Mouse (Mus musculus) adrenal gland, postnatal 36 days (tissue): ENCODE results near the gene Zfp874a. TPM values are rescaled to one million over a fixed set of nuclear protein-coding genes. Genes with fewer than 3 reads are reported as not detected.
A peak's percentile ranks its signal among the peaks of the same experiment; 100 is the strongest.
"Not testable (repeated sequence)": the region's sequence is repeated elsewhere in the genome, so short reads cannot be mapped to it uniquely, and the experiment has no call there.

ENCODE experiments used
- DNase-seq, 2 experiments: peaks; one replicate each; pipeline ENCODE4 v3.0.0; 2021; ENCODE audit warnings: mixed read lengths in 1 of 2
- total RNA-seq, 2 experiments: library from RNA; stranded (reverse); gene quantifications; 2 replicates each; pipeline ENCODE4 v1.2.3; 2021

The Zfp874a gene
- total RNA-seq, 2 experiments from 2014 or later, result 18.1 to 19.9 TPM

- DNase-seq, result not testable (repeated sequence)
Observed at GRCm38 (mm10) chr13:67376255-67376654, 75.2 kb downstream of the Zfp874a start.

- DNase-seq, result peak; percentile 76 to 83
Observed at GRCm38 (mm10) chr13:67375050-67375911, 76.1 kb downstream of the Zfp874a start, which contains the start of the genes Gm28041 and Zfp456. Gene Gm28041, minus strand, starts transcription at chr13:67375733. Gene Zfp456, minus strand, starts transcription at chr13:67375810.

Other genes starting within 250 kb of the Zfp874a start
- 1 to 10 TPM; 2.9 to 3.9 TPM for gene Zfp458, start 173.2 kb downstream of the Zfp874a start, total RNA-seq
- 1 to 10 TPM; 2.4 to 3.7 TPM for gene Zfp457, start 145.1 kb downstream of the Zfp874a start, total RNA-seq
- gene Zfp595, start 119.1 kb downstream of the Zfp874a start, total RNA-seq, result 1 to 10 TPM; 4.1 to 4.6 TPM
- 1 to 10 TPM; 1.3 to 2.5 TPM for gene Gm28044, start 91.1 kb downstream of the Zfp874a start, total RNA-seq
- gene Zfp953, start 91.0 kb downstream of the Zfp874a start, total RNA-seq, result 1 to 10 TPM; 2.2 to 2.8 TPM
- gene Gm28041, start 75.9 kb downstream of the Zfp874a start, total RNA-seq, result 1 to 10 TPM; 2.4 to 3.0 TPM
- 1 to 10 TPM; 1.3 to 1.7 TPM for gene Zfp456, start 75.8 kb downstream of the Zfp874a start, total RNA-seq
- 1 to 10 TPM; 4.5 to 4.8 TPM for gene Zfp429, start 51.8 kb downstream of the Zfp874a start, total RNA-seq
- 1 to 10 TPM in 1 of 2 experiments, under 1 TPM in 1; 0.79 to 1.7 TPM for gene Zfp459, start 30.2 kb downstream of the Zfp874a start, total RNA-seq
- 10 to 100 TPM; 17.1 to 20.0 TPM for gene Zfp874b, start 32.6 kb upstream of the Zfp874a start, total RNA-seq
- 10 to 100 TPM in 1 of 2 experiments, 1 to 10 TPM in 1; 7.9 to 10.5 TPM for gene Zfp58, start 48.9 kb upstream of the Zfp874a start, total RNA-seq
- not detected for gene Gm26965, start 74.5 kb upstream of the Zfp874a start, total RNA-seq
- gene Zfp87, start 74.6 kb upstream of the Zfp874a start, total RNA-seq, result 10 to 100 TPM; 22.0 to 23.3 TPM
- gene Zfp748, start 102.2 kb upstream of the Zfp874a start, total RNA-seq, result 10 to 100 TPM in 1 of 2 experiments, 1 to 10 TPM in 1; 8.3 to 10.2 TPM
- 1 to 10 TPM; 7.5 to 7.7 TPM for gene Zfp729b, start 158.1 kb upstream of the Zfp874a start, total RNA-seq
- 1 to 10 TPM; 1.0 to 1.9 TPM for gene Gm49345, start 186.1 kb upstream of the Zfp874a start, total RNA-seq
- 1 to 10 TPM; 5.8 to 7.5 TPM for gene Zfp729a, start 186.2 kb upstream of the Zfp874a start, total RNA-seq
- 10 to 100 TPM in 1 of 2 experiments, 1 to 10 TPM in 1; 9.9 to 10.7 TPM for gene Zfp738, start 235.4 kb upstream of the Zfp874a start, total RNA-seq